Mouse (Mus musculus) embryonic facial prominence, embryonic 10.5 days (tissue): Measurements from ENCODE around the gene Gdpd3. TPM values are rescaled to one million over a fixed set of nuclear protein-coding genes. Genes with fewer than 3 reads are reported as not detected.
"Not testable (repeated sequence)": the region's sequence is repeated elsewhere in the genome, so short reads cannot be mapped to it uniquely, and the experiment has no call there.

ENCODE experiments used
- DNase-seq: peaks from one replicate; pipeline ENCODE4 v3.0.0-alpha.2; 2017; ENCODE audit warnings: low spot score
- H3K27ac ChIP-seq: fragments of 300-500 bp; sonication (generic); replicated peaks from 2 replicates; pipeline ENCODE4 v1.5.1; 2016; ENCODE audit warnings: mild to moderate bottlenecking
- H3K27me3 ChIP-seq: fragments of 300-500 bp; sonication (generic); replicated peaks from 2 replicates; pipeline ENCODE4 v1.6.1; 2016; ENCODE audit warnings: low read depth, mild to moderate bottlenecking; ENCODE audit not compliant: poor library complexity, severe bottlenecking
- H3K36me3 ChIP-seq: fragments of 300-500 bp; sonication (generic); replicated peaks from 2 replicates; pipeline ENCODE4 v1.6.1; 2016; ENCODE audit warnings: mild to moderate bottlenecking, moderate library complexity
- H3K4me1 ChIP-seq: fragments of 300-500 bp; sonication (generic); 2 replicates; pipeline ENCODE4 v1.6.1; 2016
- H3K4me3 ChIP-seq: fragments of 300-500 bp; sonication (generic); 2 replicates; pipeline ENCODE4 v1.5.1; 2016; ENCODE audit warnings: mild to moderate bottlenecking, moderate library complexity
- H3K9me3 ChIP-seq: fragments of 300-500 bp; sonication (generic); 2 replicates; pipeline ENCODE4 v1.6.1; 2016; ENCODE audit warnings: mild to moderate bottlenecking
- WGBS: fragments of 180-500 bp; shearing (Covaris S2); methylation state at CpG from one replicate; pipeline ENCODE4 v1.1.7; 2016; 5-methylcytosine and 5-hydroxymethylcytosine counted together
- polyA plus RNA-seq: library from polyadenylated mRNA; unstranded; fragments of >200 nt; fragmentation: Nextera tagmentation; extraction: Ambion mirVana; gene quantifications from 2 replicates; pipeline ENCODE4 v1.2.1, GENCODE M21; 2016

Gene Gdpd3
- polyA plus RNA-seq, 1 experiment from 2014 or later = 1.8 TPM

DNA sequence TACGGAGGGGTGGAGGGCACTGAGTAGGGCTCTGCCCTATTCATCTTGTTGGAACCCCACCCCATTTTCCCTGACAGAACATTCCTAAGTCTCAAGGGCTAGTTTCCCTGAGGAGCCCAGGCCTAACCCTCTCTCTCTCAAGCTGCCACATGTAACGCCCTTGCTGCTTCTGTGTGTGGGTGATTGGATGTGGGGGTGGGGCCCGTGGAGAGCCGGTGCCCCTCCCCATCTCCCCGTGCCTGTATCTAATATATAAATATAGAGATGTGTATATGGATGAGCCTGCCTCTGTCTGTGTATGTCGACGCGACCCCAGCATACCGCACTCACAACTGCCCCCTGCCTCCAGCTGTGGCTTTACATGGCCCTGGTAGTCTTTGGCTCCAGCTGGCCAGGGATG, 594 bp upstream of the Gdpd3 start:
- peaks cover 94% of the 10 kb centered on the region for H3K36me3 ChIP-seq
- no peak overlapping the region for H3K4me3 ChIP-seq
- peaks cover 29% of the 10 kb centered on the region for H3K4me1 ChIP-seq
- DNase-seq = no peak
- 91% methylated on average over 9 of the region's 9 CpGs for WGBS
- H3K27ac ChIP-seq = no peak overlapping the region
- H3K9me3 ChIP-seq = no peaks in the 10 kb centered on the region
- no peaks in the 10 kb centered on the region for H3K27me3 ChIP-seq

GRCm38 (mm10) chr7:126767001-126767400, 867 bp downstream of the Gdpd3 start:
- no peaks in the 10 kb centered on the region for H3K9me3 ChIP-seq
- no peak for DNase-seq
- H3K4me1 ChIP-seq = peaks cover 15% of the 10 kb centered on the region
- no peaks in the 10 kb centered on the region for H3K27me3 ChIP-seq
- peaks cover 90% of the 10 kb centered on the region for H3K36me3 ChIP-seq
- no peak overlapping the region for H3K27ac ChIP-seq
- 92% methylated on average over 8 of the region's 8 CpGs for WGBS
- H3K4me3 ChIP-seq = no peak overlapping the region

GRCm38 (mm10) chr7:126770784-126771183, 4.7 kb downstream of the Gdpd3 start:
- no peak overlapping the region for H3K4me3 ChIP-seq
- peaks cover 72% of the 10 kb centered on the region for H3K36me3 ChIP-seq
- no peak for DNase-seq
- no peaks in the 10 kb centered on the region for H3K9me3 ChIP-seq
- WGBS = 92% methylated on average over 12 of the region's 12 CpGs
- H3K27ac ChIP-seq = no peak overlapping the region
- no peaks in the 10 kb centered on the region for H3K27me3 ChIP-seq
- peaks cover 14% of the 10 kb centered on the region for H3K4me1 ChIP-seq

- Histone ChIP-seq H3K4me3 (no peak overlapping the region), H3K27me3 (no peaks in the 10 kb centered on the region), H3K4me1 (peaks cover 38% of the 10 kb centered on the region), H3K9me3 (no peaks in the 10 kb centered on the region), H3K36me3 (peaks cover 47% of the 10 kb centered on the region), H3K27ac (no peak overlapping the region)
- no peak for DNase-seq
- 89% methylated on average over 2 of the region's 2 CpGs for WGBS
These were observed 7.2 kb downstream of the Gdpd3 start for GRCm38 (mm10) chr7:126773351-126773750.

GRCm38 (mm10) chr7:126774463-126774862, 8.3 kb downstream of the Gdpd3 start:
- H3K9me3 ChIP-seq = no peaks in the 10 kb centered on the region
- H3K4me3 ChIP-seq = no peak overlapping the region
- H3K4me1 ChIP-seq = peaks cover 44% of the 10 kb centered on the region
- no peak overlapping the region for H3K27ac ChIP-seq
- WGBS = 85% methylated on average over 2 of the region's 2 CpGs
- H3K27me3 ChIP-seq = no peaks in the 10 kb centered on the region
- no peak for DNase-seq
- peaks cover 39% of the 10 kb centered on the region for H3K36me3 ChIP-seq

- Histone ChIP-seq H3K27ac (peak overlapping the region; percentile 95), H3K4me1 (peaks cover 53% of the 10 kb centered on the region), H3K9me3 (no peaks in the 10 kb centered on the region), H3K27me3 (no peaks in the 10 kb centered on the region), H3K4me3 (peak overlapping the region; percentile 85; the same call in 1 of the 2 replicates), H3K36me3 (peaks cover 30% of the 10 kb centered on the region)
- 82% methylated on average over 10 of the region's 10 CpGs for WGBS
- DNase-seq = no peak
These were observed 9.2 kb downstream of the Gdpd3 start for GRCm38 (mm10) chr7:126775185-126775977.

GRCm38 (mm10) chr7:126775978-126776234, 9.8 kb downstream of the Gdpd3 start:
- H3K4me1 ChIP-seq = peaks cover 59% of the 10 kb centered on the region
- H3K36me3 ChIP-seq = peaks cover 25% of the 10 kb centered on the region
- peak overlapping the region; percentile 95 for H3K27ac ChIP-seq
- 64% methylated on average over 3 of the region's 3 CpGs for WGBS
- no peak for DNase-seq
- H3K27me3 ChIP-seq = no peaks in the 10 kb centered on the region
- H3K9me3 ChIP-seq = no peaks in the 10 kb centered on the region
- peak overlapping the region; percentile 85 for H3K4me3 ChIP-seq

DNA sequence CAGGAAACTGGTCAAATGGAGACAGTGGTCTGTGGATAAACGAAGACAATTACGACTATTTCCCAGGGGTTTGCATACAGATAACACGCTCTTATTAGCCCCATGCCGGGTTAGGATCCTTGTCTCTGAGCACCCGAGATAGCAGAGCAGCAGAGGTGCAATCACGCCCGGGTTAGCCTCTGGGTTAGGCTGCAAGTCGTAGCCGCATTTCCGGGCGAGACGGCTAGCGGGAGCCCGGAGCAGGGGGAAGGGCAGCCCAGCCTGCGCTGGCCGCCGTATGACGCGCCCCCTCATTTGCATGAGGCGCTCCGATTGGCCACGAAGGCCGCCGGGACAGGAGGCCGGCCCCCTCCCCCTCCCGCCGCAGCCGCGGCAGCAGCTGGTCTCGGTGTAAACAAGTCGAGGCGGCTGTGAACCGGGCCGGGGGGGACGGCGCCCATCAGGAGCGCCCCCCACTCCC, 10.5 kb downstream of the Gdpd3 start, which contains the start of gene Ypel3:
Ypel3 (plus strand) TSS at position 358 of the 460 bp plus-strand sequence.
- peak within 1 kb of the TSS; percentile 95 for H3K27ac ChIP-seq
- peaks cover 66% of the 10 kb centered on the region for H3K4me1 ChIP-seq
- no peaks in the 10 kb centered on the region for H3K9me3 ChIP-seq
- no peaks in the 10 kb centered on the region for H3K27me3 ChIP-seq
- H3K36me3 ChIP-seq = peaks cover 21% of the 10 kb centered on the region
- peak within 1 kb of the TSS; percentile 85 for H3K4me3 ChIP-seq
- WGBS = under 1% methylated on average over 37 of the region's 37 CpGs
- peak; percentile 96 for DNase-seq

GRCm38 (mm10) chr7:126777476-126777875, 11.3 kb downstream of the Gdpd3 start:
- peaks cover 74% of the 10 kb centered on the region for H3K4me1 ChIP-seq
- no peaks in the 10 kb centered on the region for H3K27me3 ChIP-seq
- peak overlapping the region; percentile 85 for H3K4me3 ChIP-seq
- no peak for DNase-seq
- peaks cover 22% of the 10 kb centered on the region for H3K36me3 ChIP-seq
- whole genome bisulfite sequencing = 39% methylated on average over 10 of the region's 10 CpGs
- no peaks in the 10 kb centered on the region for H3K9me3 ChIP-seq
- H3K27ac ChIP-seq = peak overlapping the region; percentile 95

DNA sequence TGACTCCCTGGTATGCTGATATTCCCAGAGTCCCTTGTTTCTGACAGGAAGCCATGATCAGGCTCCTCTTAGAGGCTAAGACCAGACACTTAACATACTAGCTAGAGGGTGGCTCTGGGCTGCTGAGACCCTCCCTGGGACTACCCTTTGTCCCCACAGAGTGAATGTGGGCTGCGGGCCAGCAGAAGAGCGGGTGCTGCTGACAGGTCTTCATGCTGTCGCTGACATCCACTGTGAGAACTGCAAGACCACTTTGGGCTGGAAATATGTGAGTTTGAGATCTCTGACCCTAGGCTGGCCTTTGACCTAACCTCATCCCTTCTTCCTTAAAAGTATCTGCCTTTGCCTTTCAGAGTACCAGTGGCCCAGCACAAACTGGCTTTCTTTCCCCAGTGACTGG, 12.0 kb downstream of the Gdpd3 start:
- peaks cover 22% of the 10 kb centered on the region for H3K36me3 ChIP-seq
- H3K4me3 ChIP-seq = peak overlapping the region; percentile 85
- H3K9me3 ChIP-seq = no peaks in the 10 kb centered on the region
- no peak for DNase-seq
- H3K27me3 ChIP-seq = no peaks in the 10 kb centered on the region
- WGBS = 84% methylated on average over 3 of the region's 3 CpGs
- peak overlapping the region; percentile 95; the same call in 1 of the 2 replicates for H3K27ac ChIP-seq
- H3K4me1 ChIP-seq = peaks cover 81% of the 10 kb centered on the region

DNA sequence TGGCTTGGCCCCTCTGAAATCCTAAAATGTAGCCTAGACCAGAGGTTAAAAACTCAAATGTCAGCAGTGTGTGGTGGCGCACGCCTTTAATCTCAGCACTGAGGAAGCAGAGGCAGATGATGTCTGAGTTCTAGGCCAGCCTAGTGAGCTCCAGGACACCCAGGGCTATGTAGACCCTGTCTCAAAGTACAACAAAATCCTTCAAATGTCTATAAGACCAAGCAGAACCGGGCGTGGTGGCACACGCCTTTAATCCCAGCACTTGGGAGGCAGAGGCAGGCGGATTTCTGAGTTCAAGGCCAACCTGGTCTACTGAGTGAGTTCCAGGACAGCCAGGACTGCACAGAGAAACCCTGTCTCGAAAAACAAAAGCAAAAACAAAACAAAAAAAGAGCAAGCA, 13.0 kb downstream of the Gdpd3 start:
- not testable (repeated sequence) for H3K9me3 ChIP-seq, DNase-seq, H3K4me3 ChIP-seq, H3K27me3 ChIP-seq
- Histone ChIP-seq H3K36me3 (peaks cover 25% of the 10 kb centered on the region), H3K4me1 (peaks cover 82% of the 10 kb centered on the region), H3K27ac (peak overlapping the region; percentile 84; the same call in 1 of the 2 replicates)
- 87% methylated on average over 7 of the region's 7 CpGs for WGBS

GRCm38 (mm10) chr7:126779983-126780970, 14.1 kb downstream of the Gdpd3 start:
- WGBS = 2% methylated on average over 21 of the region's 21 CpGs
- Histone ChIP-seq H3K27ac (peak overlapping the region; percentile 84), H3K36me3 (peaks cover 37% of the 10 kb centered on the region), H3K9me3 (no peaks in the 10 kb centered on the region), H3K4me1 (peaks cover 73% of the 10 kb centered on the region), H3K4me3 (peak overlapping the region; percentile 62), H3K27me3 (no peaks in the 10 kb centered on the region)
- DNase-seq = peak; percentile 94
